Mouse (Mus musculus) c-Kit-positive CD71-positive TER-119-negative erythroid progenitor cells, embryonic 14.5 days (primary cell): Measurements from ENCODE around the gene Pygl.
A peak's percentile ranks its signal among the peaks of the same experiment; 100 is the strongest.

Experiments used
- DNase-seq: peaks from one replicate; pipeline ENCODE4 v3.0.0-alpha.2; 2013; ENCODE audit warnings: low read depth

Pygl gene

DNA sequence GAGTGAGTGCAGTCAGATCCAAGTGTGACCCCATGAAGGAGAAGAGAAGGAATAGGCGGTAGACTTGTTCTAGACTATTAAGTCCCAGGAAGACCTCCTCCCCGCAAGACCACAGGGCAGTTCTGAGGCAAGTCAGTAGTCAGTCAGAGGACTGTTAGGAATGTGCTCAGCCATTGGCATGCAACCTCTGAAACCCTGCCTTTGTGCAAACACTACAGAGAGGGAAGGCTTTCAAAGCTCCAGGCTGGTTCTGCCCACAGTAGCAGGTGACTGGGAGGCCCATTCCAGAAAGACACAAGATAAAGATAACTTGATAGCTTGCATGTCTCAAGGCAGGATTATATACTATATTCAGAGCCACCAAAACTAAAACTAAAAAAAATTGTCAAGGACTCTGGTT, at the start of gene Pygl:
TSS of gene Pygl (minus strand) at position 195 of the 400 bp plus-strand sequence.
- DNase-seq, result no peak

DNA sequence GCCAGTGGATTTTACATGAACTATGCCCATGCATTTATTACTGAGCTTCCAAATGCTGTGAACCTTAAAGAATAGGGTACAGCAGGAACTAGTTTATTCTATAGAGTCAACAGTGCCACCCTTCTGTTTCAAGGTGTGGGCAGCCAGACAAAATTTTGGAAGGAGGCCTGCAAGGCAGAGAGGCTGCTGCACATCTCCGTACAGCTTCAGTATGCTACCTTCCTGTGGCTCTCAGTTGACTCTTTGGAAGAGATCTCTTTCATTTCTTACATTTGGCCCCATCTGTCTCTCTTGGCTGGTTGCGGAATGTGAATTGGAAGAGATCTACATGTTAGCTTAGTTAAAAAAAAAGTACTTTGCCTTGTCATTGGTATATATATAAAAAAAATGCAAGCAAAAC, 49.6 kb upstream of the Pygl start:
- no peak for DNase-seq

DNA sequence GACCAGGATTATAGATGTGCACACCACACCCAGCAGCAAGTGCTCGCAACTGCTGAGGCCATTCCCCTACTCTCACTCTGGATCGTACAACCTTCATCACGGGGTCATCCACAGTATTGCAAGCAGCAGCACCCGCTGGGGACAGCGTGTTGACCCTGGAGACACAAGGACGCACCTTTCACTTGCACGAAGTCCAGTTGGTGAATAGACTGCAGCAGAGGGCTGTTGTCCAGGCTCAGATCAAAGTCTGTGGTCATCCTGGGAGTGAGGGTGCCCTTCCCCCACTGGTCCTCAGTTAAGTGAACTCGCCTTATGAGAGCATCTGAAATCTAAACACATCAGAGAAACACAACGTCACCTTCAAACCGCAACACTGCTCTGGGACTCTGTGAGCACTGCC, 49.1 kb upstream of the Pygl start:
- no peak for DNase-seq

DNA sequence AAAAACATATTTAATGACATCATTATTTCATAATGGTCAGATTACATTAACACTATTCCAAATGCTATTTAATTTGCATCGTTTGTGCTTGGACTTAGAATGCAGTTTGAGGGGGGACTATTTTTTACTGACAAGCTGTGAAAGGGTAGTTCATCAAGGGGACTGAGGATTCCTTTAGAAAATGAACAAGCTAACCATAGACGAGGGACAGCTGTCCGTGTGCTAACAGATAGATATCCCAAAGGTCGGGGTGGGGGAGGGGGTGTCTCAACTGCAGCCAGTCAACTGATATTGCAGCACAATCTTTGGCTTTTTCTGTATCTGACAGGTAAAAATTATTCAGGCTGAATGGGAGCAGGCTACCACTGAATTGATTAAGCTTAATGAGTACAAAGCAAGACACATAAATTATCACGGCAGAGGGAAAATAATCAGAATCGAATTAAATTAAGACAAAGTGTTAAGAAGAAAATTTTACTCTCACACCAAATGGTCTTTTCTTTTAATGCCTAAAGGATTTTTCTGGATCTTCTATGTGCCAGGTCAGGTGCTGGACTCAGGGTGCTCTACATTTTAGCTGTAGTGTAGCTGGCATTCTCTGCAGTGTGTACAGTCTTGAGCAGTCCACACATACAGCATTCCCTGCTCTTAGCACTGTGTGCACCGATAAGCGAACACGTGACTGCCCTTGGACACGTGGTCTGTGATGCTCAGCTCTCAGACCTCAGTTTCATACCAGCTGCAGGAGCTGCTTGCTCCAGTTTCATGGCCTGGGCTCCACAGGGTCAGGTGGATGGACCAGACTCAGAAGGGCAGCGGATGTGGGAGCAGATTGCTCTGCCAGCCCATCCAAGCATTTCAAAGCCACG, 46.0 kb upstream of the Pygl start:
- no peak for DNase-seq

DNA sequence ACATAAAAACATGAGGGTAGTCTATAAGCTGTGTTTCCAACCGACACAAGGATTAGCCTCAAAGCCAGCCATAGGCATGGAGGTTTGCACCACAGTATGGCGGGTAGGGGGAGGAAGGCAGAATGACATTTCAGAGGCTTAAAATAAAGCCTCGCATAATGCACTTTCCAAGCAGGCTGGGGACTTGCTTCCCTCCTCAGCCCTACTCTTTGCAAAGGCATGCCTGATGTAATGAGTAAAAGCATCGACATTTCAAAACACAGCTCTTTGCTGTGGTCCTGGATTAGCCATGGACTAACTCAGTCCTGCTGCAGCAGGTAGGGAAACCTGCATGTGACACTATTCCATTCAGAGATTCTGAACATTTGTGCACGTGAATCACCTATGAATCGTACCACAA, 38.4 kb upstream of the Pygl start:
- no peak for DNase-seq

DNA sequence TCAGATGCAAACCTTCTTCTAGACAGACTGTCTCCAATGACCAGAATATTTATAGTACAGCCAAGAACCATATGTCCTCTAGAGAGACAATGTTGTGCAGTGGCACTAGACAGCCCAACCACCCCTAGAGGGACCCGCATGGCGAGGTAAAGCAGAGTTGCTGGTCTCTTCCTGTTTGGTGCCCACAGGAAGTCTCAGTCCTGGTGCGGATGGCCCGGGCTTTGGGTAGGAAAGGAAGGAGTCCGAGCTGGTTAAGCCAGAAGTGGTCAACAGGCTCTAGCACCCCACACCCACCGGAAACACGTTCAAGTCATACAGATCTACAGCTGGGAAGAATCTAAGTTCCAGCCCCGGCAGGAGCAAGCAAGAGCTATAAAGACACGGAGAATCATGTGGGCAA, 36.0 kb upstream of the Pygl start:
- DNase-seq, result no peak

DNA sequence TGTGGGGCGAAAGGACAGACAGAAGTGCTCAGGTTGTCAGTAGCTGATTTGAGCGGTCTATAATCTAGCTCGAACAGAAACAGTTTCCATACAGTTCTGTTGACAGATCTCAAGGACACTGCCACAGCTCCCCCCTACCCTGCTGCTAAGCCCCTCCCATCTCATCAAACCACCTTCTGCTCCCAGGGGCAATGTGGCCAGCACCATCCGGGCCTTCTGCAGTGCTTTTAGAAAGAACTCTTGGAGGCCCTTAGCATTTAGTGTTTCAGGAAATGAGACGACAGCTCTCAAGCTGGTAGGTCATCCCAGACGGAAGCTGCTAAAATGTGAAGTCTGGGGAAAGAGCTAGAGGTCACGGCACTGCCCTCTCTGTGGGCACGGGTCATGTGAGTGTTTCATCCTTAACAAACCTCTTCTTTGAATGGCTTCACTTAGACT, 35.2 kb upstream of the Pygl start:
- DNase-seq, result no peak

DNA sequence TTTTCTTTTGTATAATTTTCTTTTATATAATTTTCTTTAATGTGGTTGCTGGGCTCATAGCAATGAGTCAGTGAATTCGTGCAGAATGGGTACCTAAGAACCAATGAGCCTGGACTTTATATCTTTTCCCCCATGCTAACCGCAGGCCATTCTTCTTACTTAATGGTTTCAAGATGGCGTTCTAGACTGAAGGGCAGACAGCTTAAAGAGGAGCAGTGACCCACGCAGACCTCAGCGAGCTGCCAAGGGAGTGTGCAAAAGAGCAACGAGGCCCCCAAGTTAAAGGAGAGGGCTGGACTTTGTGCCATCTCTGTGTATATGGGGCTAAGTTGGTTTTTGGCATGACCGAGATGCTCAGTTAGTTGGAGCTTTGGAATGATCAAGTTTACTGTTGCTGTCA, 32.4 kb upstream of the Pygl start:
- DNase-seq, result no peak

DNA sequence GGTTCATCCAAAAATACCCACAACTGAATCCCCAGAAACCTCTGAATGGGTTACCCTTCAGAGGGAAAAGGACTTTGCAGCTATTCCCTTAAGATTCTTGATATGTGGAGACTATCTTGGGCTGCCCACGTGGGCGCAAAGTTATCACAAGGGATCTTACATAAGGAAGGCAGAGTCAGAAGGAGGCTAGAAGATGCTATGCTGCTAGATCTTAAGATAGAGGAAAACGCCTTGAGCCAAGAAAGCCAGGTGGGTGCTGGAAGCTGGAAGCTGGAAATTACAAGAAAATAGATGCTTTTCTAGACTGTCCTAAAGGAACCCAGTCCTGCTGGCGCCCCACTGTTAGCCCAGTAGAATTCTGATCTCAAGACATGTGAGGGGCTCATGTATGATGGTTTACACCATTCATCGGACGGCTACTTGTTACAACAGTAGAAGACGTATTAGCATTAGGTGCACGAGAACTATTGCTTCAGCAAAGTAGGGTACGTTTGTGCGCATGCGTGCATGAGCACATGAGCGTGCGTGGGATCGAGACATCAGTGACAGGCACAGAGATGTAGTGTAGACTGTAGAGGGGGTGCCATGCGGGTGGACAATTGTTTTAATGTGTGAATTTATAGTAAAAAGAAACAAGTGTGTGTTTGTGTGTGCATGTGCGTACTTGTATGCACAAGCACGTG, 31.1 kb upstream of the Pygl start:
- no peak for DNase-seq

DNA sequence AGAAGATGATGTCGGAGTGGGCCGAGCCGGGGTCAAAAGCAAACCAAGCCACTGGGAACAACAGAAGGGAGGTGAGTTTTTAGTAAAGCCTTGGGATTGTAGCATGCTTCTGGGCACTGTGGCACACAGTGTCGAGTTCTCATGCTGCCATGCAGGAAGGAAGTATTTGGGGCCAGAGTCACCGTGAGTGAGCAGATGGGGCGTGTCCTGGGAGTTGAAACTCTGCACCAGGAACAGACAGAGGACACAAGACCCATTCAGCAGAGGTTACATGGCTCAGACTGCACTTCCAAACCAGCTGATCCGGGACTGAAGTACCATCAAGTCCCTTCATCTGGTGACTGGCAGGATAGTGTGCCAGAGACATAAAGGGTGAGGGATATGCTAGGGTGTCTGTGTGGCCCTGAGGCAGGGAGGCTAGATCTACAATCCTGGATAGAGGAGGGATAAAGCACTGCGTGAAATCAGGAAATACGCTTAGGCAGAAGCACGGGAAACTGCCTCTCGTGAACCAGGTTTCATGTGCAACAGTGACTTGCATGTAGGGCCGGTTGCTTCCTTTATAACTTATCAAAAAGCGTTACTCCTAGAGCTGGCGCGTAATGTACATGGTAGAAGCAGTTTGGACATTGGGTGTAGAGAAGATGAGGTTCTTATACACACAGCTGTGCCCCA, 20.1 kb upstream of the Pygl start:
- DNase-seq, result no peak

DNA sequence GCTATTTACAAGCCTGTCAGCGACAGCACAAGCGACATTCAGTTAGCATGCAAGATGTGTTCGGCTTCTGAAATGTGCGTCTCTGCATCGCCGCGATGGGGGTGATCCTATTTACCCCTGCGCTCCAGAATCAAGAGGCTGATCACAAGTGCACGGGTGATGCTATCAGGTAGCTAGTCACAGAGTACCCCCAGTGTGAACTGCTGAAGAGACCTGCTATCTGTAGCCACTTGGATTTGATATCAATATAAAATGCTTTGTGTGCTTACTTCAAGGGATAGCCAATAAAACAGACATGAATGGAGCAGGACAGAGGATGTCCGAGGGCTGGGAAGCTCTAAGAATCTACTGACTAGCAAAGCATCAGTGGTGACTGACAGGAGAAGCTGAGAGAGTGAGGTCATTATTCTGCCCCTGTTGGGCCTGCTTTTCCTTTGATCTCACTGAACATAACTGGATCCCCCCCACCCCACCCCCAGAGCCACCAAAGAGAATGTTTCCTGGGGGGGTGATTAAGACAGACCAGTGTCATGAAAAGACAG, 18.4 kb upstream of the Pygl start:
- DNase-seq, result no peak

DNA sequence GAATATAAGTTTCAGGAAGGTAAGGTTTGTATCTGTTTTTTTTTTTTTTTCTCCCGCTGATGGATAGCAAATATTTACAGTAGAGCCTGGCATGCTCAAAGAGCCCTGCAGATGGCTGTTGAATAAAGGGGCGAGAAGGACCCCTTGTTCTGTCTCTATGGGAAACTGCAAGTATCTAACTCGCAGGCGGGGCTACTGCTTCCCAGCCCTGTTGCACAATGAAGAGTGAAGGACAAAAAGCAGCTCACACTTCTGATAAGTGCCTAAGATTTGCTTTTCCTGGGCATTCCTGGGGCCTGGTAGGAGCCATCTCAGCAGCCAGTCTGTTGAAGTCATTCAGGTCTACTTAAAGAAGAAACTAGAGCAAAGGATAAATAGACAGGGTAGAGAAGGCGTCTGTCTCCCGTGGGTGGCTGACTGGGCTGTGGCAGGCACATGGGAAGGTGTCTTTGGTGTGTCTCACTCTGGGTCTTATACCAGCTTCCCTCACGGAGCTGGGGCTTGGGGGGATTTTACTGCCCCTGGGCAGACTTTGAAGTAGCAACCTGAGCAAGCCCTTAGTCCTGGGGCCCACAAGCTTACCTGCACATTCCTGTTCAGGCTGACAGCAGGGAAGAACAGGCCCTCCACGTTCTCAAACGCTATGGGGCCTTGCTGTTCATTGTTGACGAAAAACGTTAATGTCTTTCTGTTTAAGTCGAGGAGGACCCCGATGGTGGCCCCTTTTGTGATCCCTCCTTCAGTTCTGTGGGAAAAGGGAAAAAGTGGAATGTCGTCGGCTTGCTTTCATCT, 16.6 kb upstream of the Pygl start:
- DNase-seq, result no peak

DNA sequence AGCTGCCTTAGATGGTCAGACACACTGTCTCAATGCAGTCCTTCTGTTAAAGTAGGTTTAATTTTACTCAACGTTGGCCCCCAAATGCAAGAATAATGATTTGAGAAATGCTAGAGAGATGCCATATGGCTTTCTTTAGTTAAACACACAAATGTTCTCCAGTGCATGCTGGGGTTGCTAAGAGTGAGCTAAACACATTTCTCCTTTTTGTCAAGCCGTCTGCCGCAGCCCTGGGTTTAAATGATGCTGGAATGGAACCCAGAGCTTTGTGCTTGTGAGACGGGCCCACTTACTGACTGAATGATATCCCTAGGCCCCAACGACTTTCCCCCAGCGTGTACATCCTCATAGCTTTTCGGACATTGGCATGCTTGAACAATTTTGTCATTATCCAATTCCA, 11.3 kb upstream of the Pygl start:
- DNase-seq, result no peak

DNA sequence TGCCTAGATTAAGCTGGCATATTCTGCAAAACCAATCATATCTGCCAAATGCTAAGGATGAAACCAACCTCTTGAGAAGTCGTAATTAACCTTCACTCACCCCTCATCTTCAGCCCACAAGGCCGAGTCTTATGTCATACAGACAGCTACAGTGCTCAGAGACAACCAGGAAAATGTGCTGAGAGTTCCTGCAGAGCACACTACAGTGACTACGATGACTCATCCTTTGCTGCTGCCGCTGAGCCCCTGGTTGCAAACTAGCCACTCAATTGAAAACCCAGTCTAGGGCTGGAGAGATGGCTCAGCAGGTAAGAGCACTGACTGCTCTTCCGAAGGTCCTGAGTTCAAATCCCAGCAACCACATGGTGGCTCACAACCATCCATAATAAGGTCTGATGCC, 8.5 kb upstream of the Pygl start:
- DNase-seq, result no peak

DNA sequence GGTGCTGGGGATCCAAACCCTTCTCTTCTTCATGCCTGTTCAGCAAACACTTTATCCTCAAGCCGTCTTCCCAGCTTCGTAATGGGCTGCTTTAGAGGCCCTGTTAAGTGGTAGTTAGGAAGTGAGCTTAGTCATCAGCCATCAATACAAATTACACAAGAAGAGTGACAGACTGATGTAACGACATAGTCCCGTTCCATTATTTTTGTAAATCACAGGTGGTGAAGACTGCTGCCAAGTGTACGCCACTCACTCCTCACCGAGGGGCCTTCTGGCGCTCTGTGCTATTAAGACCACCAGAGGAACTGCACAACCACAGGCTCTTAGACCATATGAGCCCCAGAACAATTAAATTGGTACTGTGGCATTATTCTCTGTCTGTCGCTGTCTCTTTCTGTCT, 7.3 kb upstream of the Pygl start:
- DNase-seq, result no peak

DNA sequence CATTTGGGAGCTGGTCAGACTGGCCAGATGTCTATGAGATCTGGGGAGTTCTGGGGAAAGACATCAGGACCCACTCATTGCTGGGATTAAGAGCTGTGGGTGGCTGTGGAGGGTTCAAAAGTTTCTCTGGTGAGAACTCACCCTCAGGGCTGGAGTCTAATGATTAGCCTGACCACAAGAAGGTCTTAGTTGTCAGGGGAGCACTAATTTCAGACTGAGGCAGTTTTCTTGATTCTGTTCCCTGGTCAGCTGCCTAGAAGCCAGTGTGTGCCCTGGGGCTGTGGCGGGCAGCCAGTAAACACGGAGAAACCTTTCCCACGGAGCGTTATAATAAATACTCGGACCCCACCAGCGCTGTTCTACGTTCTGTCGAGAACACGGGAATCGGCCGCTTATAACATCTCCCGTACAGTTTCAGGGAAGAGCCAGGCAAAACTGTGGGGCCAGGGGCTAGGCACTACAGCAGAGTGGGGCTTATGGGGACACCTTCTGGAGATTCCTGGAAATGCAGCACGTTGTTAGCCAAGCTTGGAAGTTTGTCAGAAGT, 3.7 kb upstream of the Pygl start:
- peak; percentile 47 for DNase-seq

DNA sequence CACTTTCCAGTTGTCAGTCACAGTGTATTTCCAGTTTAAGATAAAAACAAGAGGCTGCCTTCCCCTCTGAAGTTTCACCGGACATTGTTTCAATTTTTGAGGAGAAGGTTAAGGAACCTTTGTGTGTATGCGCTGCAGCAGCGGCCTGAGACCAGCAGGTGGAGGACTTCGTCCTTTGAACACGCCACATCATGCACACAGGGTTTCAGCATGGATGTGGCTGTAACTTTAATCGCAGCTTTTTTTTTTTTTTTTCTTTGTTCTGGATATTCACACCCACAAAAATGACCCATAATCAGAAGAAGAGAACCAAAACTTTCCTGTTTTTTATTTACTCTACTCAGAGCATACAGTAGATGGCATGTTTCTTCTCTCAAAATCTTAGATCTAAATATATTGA, 3.1 kb upstream of the Pygl start:
- DNase-seq, result peak; percentile 43

DNA sequence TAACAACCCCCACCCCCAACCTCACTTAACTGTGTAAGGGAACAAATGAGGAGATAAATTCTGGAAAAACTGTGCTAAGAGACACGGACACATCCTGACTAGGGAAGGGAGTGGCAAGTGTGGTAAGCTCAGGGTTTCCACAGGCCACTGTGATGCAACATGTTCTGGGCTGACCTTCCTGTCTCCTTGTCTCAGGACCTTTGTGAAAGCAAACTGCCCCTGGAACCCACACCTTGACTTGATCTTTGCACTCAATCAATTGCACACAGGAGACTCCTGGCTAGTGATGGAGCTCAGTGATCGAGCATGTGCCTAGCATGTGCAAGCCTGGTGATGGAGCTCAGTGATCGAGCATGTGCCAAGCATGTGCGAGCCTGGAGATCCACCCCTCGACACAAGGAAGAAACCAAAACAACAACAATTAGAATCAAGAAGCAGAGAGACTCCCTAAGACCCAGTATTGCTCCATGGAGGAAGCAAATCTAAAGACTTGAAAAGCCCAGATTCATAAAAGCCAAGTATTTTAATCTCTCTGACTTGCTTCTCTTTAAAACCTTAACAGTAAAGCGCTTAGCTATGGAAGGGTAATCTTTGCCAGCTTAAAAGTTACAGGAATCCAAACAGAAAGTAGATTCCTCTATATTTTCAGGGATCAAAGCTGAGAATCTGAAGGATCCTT, 2.5 kb upstream of the Pygl start:
- no peak for DNase-seq

DNA sequence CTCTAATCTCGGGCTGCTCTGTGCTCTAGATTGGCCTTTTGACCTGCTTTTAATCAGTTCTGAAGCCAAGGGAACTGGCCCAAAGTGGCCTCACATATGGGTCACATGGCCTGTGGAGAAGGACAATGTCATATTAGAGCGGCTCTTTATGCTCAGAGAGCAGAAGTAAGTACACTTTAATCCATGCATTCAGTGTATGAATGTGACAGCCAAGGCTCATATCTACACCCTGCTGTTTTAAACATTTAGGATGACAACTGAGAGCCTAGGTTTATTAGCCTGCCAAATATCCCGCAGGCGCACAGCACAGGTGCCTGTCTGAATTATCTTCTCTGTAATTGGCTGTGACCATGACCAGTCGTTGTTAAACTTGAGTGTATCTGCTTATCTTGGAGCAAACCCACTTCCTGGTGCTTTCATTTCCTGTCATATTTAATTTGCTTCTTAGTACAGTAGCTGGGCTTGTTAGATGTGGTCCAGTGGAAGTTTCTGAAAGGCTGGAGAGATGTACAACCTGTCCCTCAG, 794 bp upstream of the Pygl start:
- DNase-seq, result peak; percentile 25

DNA sequence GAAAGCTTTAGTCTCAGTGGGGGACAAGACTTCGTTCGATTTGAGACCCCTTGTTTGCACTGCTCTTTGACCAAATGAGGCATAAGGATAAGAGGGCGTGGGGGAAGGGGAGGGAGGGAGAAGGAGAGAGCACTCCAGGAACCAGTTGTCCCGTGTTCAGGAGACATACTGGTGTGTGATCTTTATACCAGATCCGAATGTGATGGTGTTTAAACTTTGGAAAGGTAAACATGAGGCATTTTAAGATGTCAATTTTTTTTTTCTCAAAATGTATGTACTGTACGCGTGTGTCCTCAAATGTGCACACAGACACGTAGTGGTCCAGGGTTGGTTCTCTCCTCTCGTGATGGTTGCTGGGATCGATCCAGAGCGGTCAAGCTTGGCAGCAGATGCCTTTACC, 3.1 kb downstream of the Pygl start:
- no peak for DNase-seq
